Mouse (Mus musculus): ENCODE results near the gene Kcnh4. TPM values are rescaled to one million over a fixed set of nuclear protein-coding genes. Genes with fewer than 3 reads are reported as not detected.
A peak's percentile ranks its signal among the peaks of the same experiment; 100 is the strongest.
"Not testable (repeated sequence)": the region's sequence is repeated elsewhere in the genome, so short reads cannot be mapped to it uniquely, and the experiment has no call there.

Gene Kcnh4
- polyA plus RNA-seq, 1 experiment, result 0.38 TPM

DNA sequence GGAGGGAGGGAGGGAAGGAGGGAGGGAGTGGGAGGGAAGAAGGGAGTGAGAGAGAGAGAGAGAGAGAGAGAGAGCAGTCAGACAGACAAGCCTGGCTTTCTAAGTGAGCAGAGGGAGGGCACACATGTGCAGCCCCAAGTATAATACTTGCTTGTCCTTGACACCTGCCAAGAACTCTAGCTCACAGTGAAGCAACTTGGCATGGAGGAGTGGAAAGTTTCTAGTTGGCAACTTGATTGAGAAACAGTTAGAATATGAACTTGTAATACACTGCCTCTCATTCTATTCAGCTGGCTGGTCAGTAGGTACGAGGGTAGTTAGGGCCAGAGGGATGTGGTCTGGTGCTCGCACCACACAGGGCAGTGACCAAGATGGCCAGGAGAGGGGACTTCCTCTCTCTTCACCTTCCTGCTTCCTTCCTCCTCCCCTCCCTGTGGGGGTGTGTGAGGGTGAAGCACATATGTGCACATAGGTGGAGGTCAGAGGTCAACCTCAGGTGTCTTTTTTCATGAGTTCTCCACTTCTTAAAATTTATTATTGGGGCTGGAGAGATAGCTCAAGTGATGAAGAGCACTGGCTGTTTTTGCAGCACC is 31.8 kb upstream of the Kcnh4 start:
- Histone ChIP-seq H3K4me1 (ENCODE audit: control insufficient read depth, insufficient read depth, low read length) (peaks cover 5% of the 10 kb centered on the region), H3K27ac (ENCODE audit: insufficient read depth, low read length) (no peak overlapping the region), H3K27me3 (ENCODE audit: control insufficient read depth, insufficient read depth, low read length) (no peaks in the 10 kb centered on the region), H3K4me3 (replicated peaks; ENCODE audit: insufficient read depth, low read depth, low read length) (no peak overlapping the region)
- TF ChIP-seq CTCF (IDR thresholded peaks at IDR 0.05; ENCODE audit: borderline replicate concordance, insufficient read depth, low read depth, low read length) (no peak), POLR2A (IDR thresholded peaks at IDR 0.05; ENCODE audit: borderline replicate concordance, insufficient read depth, low read length) (no peak)
- 73% methylated on average over 2 of the region's 2 CpGs for WGBS
- no peak for DNase-seq

DNA sequence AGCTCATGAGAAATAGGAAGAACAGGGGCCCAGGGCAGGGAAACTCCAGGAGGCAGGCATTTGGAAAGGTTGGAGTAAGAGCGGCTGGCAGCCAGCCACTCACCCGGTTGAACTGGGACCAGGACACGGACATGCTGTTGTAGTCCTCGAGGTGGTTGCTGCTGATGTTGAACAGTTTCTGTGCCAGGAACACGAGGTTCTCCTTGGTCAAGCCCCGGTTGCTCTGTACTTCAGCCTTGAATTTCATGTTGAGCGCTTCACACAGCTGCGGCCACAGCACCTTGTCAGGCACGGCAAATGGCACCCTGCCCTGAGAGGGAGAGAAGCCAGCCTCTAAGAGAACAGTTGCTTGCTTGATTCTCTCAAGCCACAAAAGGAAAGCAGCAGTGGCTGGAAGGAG is 30.9 kb upstream of the Kcnh4 start:
- DNase-seq, result peak; percentile 76 to 77
- H3K4me1 ChIP-seq (ENCODE audit: control insufficient read depth, insufficient read depth, low read length); H3K27ac ChIP-seq (ENCODE audit: insufficient read depth, low read length); H3K4me3 ChIP-seq (replicated peaks; ENCODE audit: insufficient read depth, low read depth, low read length); H3K27me3 ChIP-seq (ENCODE audit: control insufficient read depth, insufficient read depth, low read length): not testable (repeated sequence)
- 9% methylated on average over 9 of the region's 9 CpGs for WGBS

DNA sequence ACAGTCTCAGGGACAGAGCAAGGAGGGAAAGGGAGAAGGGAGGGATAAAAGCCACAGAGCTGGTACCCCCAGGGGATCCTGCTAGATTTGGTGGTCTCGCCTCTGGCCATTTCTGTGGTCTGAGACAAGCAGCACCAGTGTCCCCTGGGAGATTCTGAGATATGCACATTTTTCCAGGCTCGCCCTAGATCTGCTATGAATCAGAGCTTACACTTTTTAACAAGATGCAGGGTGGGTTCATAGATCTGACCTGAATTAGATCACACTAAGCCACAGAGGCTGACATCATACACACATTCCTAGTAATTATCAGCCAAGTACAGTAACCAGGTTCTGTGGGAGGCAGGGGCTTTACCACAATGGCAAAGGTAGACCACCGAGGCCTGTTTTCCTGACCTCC is 30.0 kb upstream of the Kcnh4 start:
- no peak overlapping the region for H3K4me3 ChIP-seq (replicated peaks; ENCODE audit: insufficient read depth, low read depth, low read length)
- H3K4me1 ChIP-seq (ENCODE audit: control insufficient read depth, insufficient read depth, low read length), result peaks cover 10% of the 10 kb centered on the region
- WGBS, result 94% methylated on average over 3 of the region's 3 CpGs
- no peak for DNase-seq
- no peak for TF ChIP-seq CTCF (IDR thresholded peaks at IDR 0.05; ENCODE audit: borderline replicate concordance, insufficient read depth, low read depth, low read length)
- no peak for TF ChIP-seq POLR2A (IDR thresholded peaks at IDR 0.05; ENCODE audit: borderline replicate concordance, insufficient read depth, low read length)
- H3K27ac ChIP-seq (ENCODE audit: insufficient read depth, low read length), result no peak overlapping the region
- no peaks in the 10 kb centered on the region for H3K27me3 ChIP-seq (ENCODE audit: control insufficient read depth, insufficient read depth, low read length)

DNA sequence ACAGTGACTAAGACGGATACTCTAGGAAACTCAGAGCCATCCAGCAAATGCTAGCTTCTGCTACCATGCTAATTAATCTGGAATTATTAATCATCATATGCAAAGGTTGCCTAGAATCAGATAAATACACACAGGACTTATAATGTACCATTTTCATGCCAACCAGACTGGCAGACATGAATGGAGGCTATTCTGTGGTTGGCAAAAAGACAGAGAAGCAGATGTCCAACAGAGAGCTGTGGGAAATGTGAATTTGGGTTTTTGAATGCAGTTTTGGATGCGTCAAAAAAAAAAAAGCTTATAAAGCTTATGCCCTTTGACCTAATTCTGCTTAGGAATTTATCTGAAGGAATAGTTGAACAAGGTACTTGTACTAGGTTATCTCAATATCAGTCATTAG is 26.0 kb upstream of the Kcnh4 start:
- no peaks in the 10 kb centered on the region for H3K27me3 ChIP-seq (ENCODE audit: control insufficient read depth, insufficient read depth, low read length)
- H3K27ac ChIP-seq (ENCODE audit: insufficient read depth, low read length), result no peak overlapping the region
- TF ChIP-seq POLR2A (IDR thresholded peaks at IDR 0.05; ENCODE audit: borderline replicate concordance, insufficient read depth, low read length), result no peak
- TF ChIP-seq CTCF (IDR thresholded peaks at IDR 0.05; ENCODE audit: borderline replicate concordance, insufficient read depth, low read depth, low read length), result no peak
- 39% methylated on average over 2 of the region's 2 CpGs for WGBS
- peak in 1 of 2 experiments; percentile 71 for DNase-seq
- no peak overlapping the region for H3K4me3 ChIP-seq (replicated peaks; ENCODE audit: insufficient read depth, low read depth, low read length)
- H3K4me1 ChIP-seq (ENCODE audit: control insufficient read depth, insufficient read depth, low read length), result peaks cover 5% of the 10 kb centered on the region

DNA sequence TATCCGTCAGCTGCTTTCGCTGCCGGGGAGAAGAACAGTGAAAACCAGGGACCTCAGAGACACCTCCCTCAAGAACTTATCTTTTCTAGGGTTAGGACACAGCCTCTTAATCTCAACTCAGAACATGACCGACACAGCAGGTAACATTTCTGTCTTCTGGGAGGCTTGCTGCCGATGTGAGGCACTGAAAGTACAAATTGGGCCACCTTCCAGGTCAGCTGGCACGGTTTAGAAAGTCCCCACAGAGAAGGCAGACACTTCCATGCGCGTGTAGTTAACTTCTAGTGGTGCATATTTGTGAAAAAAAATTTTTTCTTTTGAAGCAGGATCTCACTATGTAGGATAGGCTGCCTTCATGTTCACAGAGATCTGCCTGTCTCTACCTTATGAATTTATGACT is 24.5 kb upstream of the Kcnh4 start:
- peak; percentile 57 to 62 for DNase-seq
- WGBS, result 27% methylated on average over 8 of the region's 8 CpGs
- H3K4me1 ChIP-seq (ENCODE audit: control insufficient read depth, insufficient read depth, low read length), result peaks cover 5% of the 10 kb centered on the region
- no peaks in the 10 kb centered on the region for H3K27me3 ChIP-seq (ENCODE audit: control insufficient read depth, insufficient read depth, low read length)
- no peak for TF ChIP-seq CTCF (IDR thresholded peaks at IDR 0.05; ENCODE audit: borderline replicate concordance, insufficient read depth, low read depth, low read length)
- no peak overlapping the region for H3K4me3 ChIP-seq (replicated peaks; ENCODE audit: insufficient read depth, low read depth, low read length)
- no peak overlapping the region for H3K27ac ChIP-seq (ENCODE audit: insufficient read depth, low read length)

DNA sequence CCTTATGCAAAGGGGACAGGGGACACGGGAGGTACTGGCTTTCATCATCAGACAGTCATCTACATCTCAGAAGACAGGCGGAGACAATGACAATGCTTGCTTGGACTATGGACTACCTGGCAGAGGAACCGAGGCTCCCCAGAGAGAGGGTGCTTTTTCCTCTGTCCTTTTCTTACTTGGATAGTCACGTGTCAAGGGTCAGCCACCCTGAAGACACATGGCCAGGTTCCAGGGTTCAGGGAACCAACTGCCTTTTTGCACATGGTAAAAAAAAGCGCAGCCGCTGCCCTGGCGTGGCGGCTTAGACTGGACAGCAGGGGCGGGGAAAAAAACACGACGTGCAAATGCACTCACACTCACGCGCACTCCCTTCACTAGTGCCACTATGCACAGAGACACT is 22.8 kb upstream of the Kcnh4 start:
- Histone ChIP-seq H3K27me3 (ENCODE audit: control insufficient read depth, insufficient read depth, low read length) (no peaks in the 10 kb centered on the region), H3K4me1 (ENCODE audit: control insufficient read depth, insufficient read depth, low read length) (peaks cover 5% of the 10 kb centered on the region), H3K4me3 (replicated peaks; ENCODE audit: insufficient read depth, low read depth, low read length) (no peak overlapping the region), H3K27ac (ENCODE audit: insufficient read depth, low read length) (no peak overlapping the region)
- WGBS, result 91% methylated on average over 13 of the region's 13 CpGs
- DNase-seq, result no peak
- TF ChIP-seq CTCF (IDR thresholded peaks at IDR 0.05; ENCODE audit: borderline replicate concordance, insufficient read depth, low read depth, low read length) (no peak), POLR2A (IDR thresholded peaks at IDR 0.05; ENCODE audit: borderline replicate concordance, insufficient read depth, low read length) (no peak)

DNA sequence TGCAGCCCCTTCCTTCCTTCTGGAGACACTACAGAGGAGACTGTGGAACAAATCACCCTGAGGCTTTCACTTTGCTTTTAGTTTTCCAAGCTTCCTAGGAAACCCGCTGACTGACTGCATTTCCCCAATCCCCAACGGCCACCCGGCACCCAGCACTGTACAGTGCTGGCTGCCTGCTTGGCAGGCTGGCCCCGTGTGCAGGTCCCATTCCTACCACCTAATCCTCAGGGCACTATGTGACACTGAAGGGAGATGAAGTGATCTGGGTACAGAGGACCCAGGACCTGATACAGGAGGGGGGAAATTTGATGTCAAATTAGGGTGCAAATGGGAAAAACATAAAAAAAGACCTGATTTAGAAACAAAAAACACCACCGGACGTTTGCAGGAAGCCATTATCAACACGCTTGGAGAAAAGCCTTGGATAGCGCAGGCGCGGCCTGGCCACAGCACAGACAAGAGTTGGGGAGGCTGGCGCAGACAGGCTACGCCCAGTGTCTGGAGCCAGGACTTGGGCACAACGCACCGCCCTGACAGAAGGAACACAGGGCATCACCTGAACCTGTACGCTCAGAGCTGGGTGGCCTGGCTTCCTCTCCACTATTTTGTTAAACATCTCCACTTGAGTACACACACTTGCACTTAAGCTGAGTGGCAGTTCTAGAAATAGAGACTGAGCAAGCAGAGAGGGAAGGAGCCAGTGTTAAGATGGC is 22.2 kb upstream of the Kcnh4 start:
- DNase-seq, result no peak
- Histone ChIP-seq H3K4me1 (ENCODE audit: control insufficient read depth, insufficient read depth, low read length) (peaks cover 5% of the 10 kb centered on the region), H3K4me3 (replicated peaks; ENCODE audit: insufficient read depth, low read depth, low read length) (no peak overlapping the region), H3K27ac (ENCODE audit: insufficient read depth, low read length) (no peak overlapping the region), H3K27me3 (ENCODE audit: control insufficient read depth, insufficient read depth, low read length) (no peaks in the 10 kb centered on the region)
- 88% methylated on average over 15 of the region's 15 CpGs for WGBS
- TF ChIP-seq CTCF (IDR thresholded peaks at IDR 0.05; ENCODE audit: borderline replicate concordance, insufficient read depth, low read depth, low read length) (no peak), POLR2A (IDR thresholded peaks at IDR 0.05; ENCODE audit: borderline replicate concordance, insufficient read depth, low read length) (no peak)

DNA sequence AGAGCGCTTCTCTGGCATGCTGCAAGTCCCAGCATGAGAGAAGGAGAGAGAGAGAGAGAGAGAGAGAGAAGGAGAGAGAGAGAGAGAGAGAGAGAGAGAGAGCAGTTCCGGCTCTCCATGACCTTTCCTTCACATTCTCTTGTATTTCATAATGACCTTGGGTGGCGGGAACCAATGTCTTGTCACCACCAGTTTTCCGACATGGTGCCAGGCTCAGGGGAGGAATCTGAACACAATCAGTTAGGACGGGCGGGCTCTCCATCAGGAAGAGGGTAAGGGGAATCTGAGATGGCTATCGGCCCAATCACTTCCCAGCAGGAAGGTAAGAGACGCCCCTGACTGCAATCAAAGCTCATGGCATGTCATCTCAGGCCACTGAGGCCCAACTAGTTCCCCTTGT is 20.5 kb upstream of the Kcnh4 start:
- DNase-seq, result no peak
- H3K27ac ChIP-seq (ENCODE audit: insufficient read depth, low read length), result no peak overlapping the region
- WGBS, result 74% methylated on average over 8 of the region's 8 CpGs
- no peaks in the 10 kb centered on the region; the same call in 1 of the 2 replicates for H3K4me1 ChIP-seq (ENCODE audit: control insufficient read depth, insufficient read depth, low read length)
- H3K4me3 ChIP-seq (replicated peaks; ENCODE audit: insufficient read depth, low read depth, low read length), result no peak overlapping the region
- no peaks in the 10 kb centered on the region for H3K27me3 ChIP-seq (ENCODE audit: control insufficient read depth, insufficient read depth, low read length)
- TF ChIP-seq POLR2A (IDR thresholded peaks at IDR 0.05; ENCODE audit: borderline replicate concordance, insufficient read depth, low read length) (no peak), CTCF (IDR thresholded peaks at IDR 0.05; ENCODE audit: borderline replicate concordance, insufficient read depth, low read depth, low read length) (no peak)
